Mouse (Mus musculus) MEL (cell line): Measurements from ENCODE around the gene Kansl3. TPM values are rescaled to one million over a fixed set of nuclear protein-coding genes. Genes with fewer than 3 reads are reported as not detected.

ENCODE experiments used
- DNase-seq: peaks from one replicate; pipeline ENCODE4 v3.0.0; 2011; ENCODE audit warnings: low read depth, low spot score
- H3K27ac ChIP-seq: 2 replicates; pipeline ENCODE4 v1.5.1; 2012; ENCODE audit warnings: low read depth, mild to moderate bottlenecking, control low read depth, low read length, moderate library complexity; ENCODE audit not compliant: control insufficient read depth
- H3K27me3 ChIP-seq, 2 experiments: fragments of 150-350 bp in 1 of 2; sonication (generic) in 1 of 2; 2 replicates each; pipeline ENCODE4 v1.6.1; 2012; ENCODE audit warnings: low read length in 2 of 2, mild to moderate bottlenecking in 2 of 2, improper control_type of control experiment in 1 of 2, moderate library complexity in 1 of 2; ENCODE audit not compliant: insufficient read depth in 2 of 2, control insufficient read depth in 1 of 2
- H3K36me3 ChIP-seq, 2 experiments: 2 replicates each; pipeline ENCODE4 v1.6.1; 2012 to 2014; ENCODE audit warnings: low read length in 2 of 2, improper control_type of control experiment in 1 of 2, inconsistent platforms in 1 of 2, mild to moderate bottlenecking in 1 of 2; ENCODE audit not compliant: insufficient read depth in 2 of 2, control insufficient read depth in 1 of 2
- H3K4me1 ChIP-seq, 2 experiments: fragments of 150-350 bp in 1 of 2; sonication (generic) in 1 of 2; 2 replicates each; pipeline ENCODE4 v1.6.1; 2012; ENCODE audit warnings: low read length in 2 of 2, improper control_type of control experiment in 1 of 2, mild to moderate bottlenecking in 1 of 2; ENCODE audit not compliant: insufficient read depth in 2 of 2, control insufficient read depth in 1 of 2
- H3K4me3 ChIP-seq, 2 experiments: fragments of 150-350 bp in 1 of 2; sonication (generic) in 1 of 2; 2 replicates each; pipeline ENCODE4 v1.5.1; 2012; ENCODE audit warnings: low read depth in 2 of 2, low read length in 2 of 2, mild to moderate bottlenecking in 2 of 2, moderate library complexity in 2 of 2, control low read depth in 1 of 2, improper control_type of control experiment in 1 of 2; ENCODE audit not compliant: control insufficient read depth in 1 of 2, insufficient read depth in 1 of 2
- H3K79me2 ChIP-seq: 2 replicates; pipeline ENCODE4 v1.6.1; 2012; ENCODE audit warnings: mild to moderate bottlenecking, low read length, moderate library complexity; ENCODE audit not compliant: control insufficient read depth, poor library complexity, insufficient read depth
- H3K9ac ChIP-seq: 2 replicates; pipeline ENCODE4 v1.6.1; 2012; ENCODE audit warnings: low read depth, mild to moderate bottlenecking, control low read depth, low read length, moderate library complexity; ENCODE audit not compliant: control insufficient read depth, poor library complexity, severe bottlenecking
- H3K9me3 ChIP-seq: fragments of 150-350 bp; sonication (generic); replicated peaks from 2 replicates; pipeline ENCODE4 v1.6.1; 2012; ENCODE audit warnings: mild to moderate bottlenecking, low read length, improper control_type of control experiment, moderate library complexity; ENCODE audit not compliant: insufficient read depth
- CHD1 ChIP-seq: IDR thresholded peaks from 2 replicates; pipeline ENCODE4 v1.6.1; 2012; ENCODE audit warnings: low read depth, mild to moderate bottlenecking, inconsistent platforms, low read length, improper control_type of control experiment
- HCFC1 ChIP-seq: IDR thresholded peaks from 2 replicates; pipeline ENCODE4 v1.6.1; 2012; ENCODE audit warnings: low read depth, mild to moderate bottlenecking, inconsistent platforms, low read length, improper control_type of control experiment, moderate library complexity
- MAFK ChIP-seq: IDR thresholded peaks from 2 replicates; pipeline ENCODE4 v1.6.1; 2011; ENCODE audit warnings: low read depth, mild to moderate bottlenecking, low read length, improper control_type of control experiment, borderline replicate concordance
- MAZ ChIP-seq: IDR thresholded peaks from 2 replicates; pipeline ENCODE4 v1.6.1; 2012; ENCODE audit warnings: low read depth, mild to moderate bottlenecking, inconsistent platforms, low read length, improper control_type of control experiment
- MXI1 ChIP-seq: IDR thresholded peaks from 2 replicates; pipeline ENCODE4 v1.6.1; 2011; ENCODE audit warnings: mild to moderate bottlenecking, low read depth, low read length, improper control_type of control experiment
- MYC ChIP-seq: IDR thresholded peaks from 2 replicates; pipeline ENCODE4 v1.6.1; 2011; ENCODE audit warnings: low read depth, mild to moderate bottlenecking, low read length, improper control_type of control experiment, moderate library complexity
- NELFE ChIP-seq: IDR thresholded peaks from 2 replicates; pipeline ENCODE4 v1.6.1; 2011; ENCODE audit warnings: low read depth, low read length, improper control_type of control experiment
- POLR2A ChIP-seq, 2 experiments: IDR thresholded peaks; 2 replicates each; pipeline ENCODE4 v1.6.1; 2011 to 2012; ENCODE audit warnings: low read length in 2 of 2, mild to moderate bottlenecking in 2 of 2, control low read depth in 1 of 2, improper control_type of control experiment in 1 of 2, low read depth in 1 of 2, moderate library complexity in 1 of 2; ENCODE audit not compliant: control insufficient read depth in 1 of 2, insufficient read depth in 1 of 2, poor library complexity in 1 of 2
- POLR2AphosphoS2 ChIP-seq: IDR thresholded peaks from 2 replicates; pipeline ENCODE4 v1.6.1; 2011; ENCODE audit warnings: low read length, improper control_type of control experiment
- SIN3A ChIP-seq: IDR thresholded peaks from 2 replicates; pipeline ENCODE4 v1.6.1; 2012; ENCODE audit warnings: low read length, improper control_type of control experiment, inconsistent platforms
- UBTF ChIP-seq: IDR thresholded peaks from 2 replicates; pipeline ENCODE4 v1.6.1; 2012; ENCODE audit warnings: low read depth, mild to moderate bottlenecking, inconsistent platforms, low read length, improper control_type of control experiment, moderate library complexity, borderline replicate concordance; ENCODE audit not compliant: insufficient read depth
- USF1 ChIP-seq: IDR thresholded peaks from 2 replicates; pipeline ENCODE4 v1.6.1; 2014; ENCODE audit warnings: low read depth, mild to moderate bottlenecking, inconsistent platforms, low read length, improper control_type of control experiment, moderate library complexity
- USF2 ChIP-seq, 2 experiments: IDR thresholded peaks; 2 replicates each; pipeline ENCODE4 v1.6.1; 2011 to 2012; ENCODE audit warnings: improper control_type of control experiment in 2 of 2, low read length in 2 of 2, borderline replicate concordance in 1 of 2, inconsistent platforms in 1 of 2, low read depth in 1 of 2, mild to moderate bottlenecking in 1 of 2; ENCODE audit not compliant: insufficient read depth in 1 of 2
- ZC3H11A ChIP-seq: IDR thresholded peaks from 2 replicates; pipeline ENCODE4 v1.6.1; 2012; ENCODE audit warnings: low read depth, mild to moderate bottlenecking, inconsistent platforms, low read length, improper control_type of control experiment
- ZNF384 ChIP-seq: IDR thresholded peaks from 2 replicates; pipeline ENCODE4 v1.6.1; 2012; ENCODE audit warnings: low read depth, mild to moderate bottlenecking, inconsistent platforms, low read length, improper control_type of control experiment
- polyA plus RNA-seq, 2 experiments: library from polyadenylated mRNA; stranded (reverse) in 1 of 2; unstranded in 1 of 2; fragments of >175 nt in 1 of 2; fragments of >200 nt in 1 of 2; gene quantifications; 2 replicates each; pipeline versions ENCODE4 v1.2.1 to v1.2.4; 2012; ENCODE audit warnings: low replicate concordance in 2 of 2, low read depth in 1 of 2; ENCODE audit not compliant: insufficient read length in 2 of 2, insufficient read depth in 1 of 2, missing spikeins in 1 of 2
- total RNA-seq: library from RNA; depleted of rRNA; stranded (reverse); fragments of 300-350 nt; gene quantifications from 2 replicates; pipeline ENCODE4 v1.2.3, GENCODE M21; 2012

Kansl3 gene
- total and polyA plus RNA-seq, 3 experiments = 29.0 to 55.4 (median 45.6) TPM

GRCm38 (mm10) chr1:36368112-36368968 is 641 bp downstream of the Kansl3 start:
- H3K27ac ChIP-seq = no peak overlapping the region
- TF ChIP-seq HCFC1 (0 out of 2 replicates have a peak, but pooled peaks have one; percentile 9), MYC (no peak), CHD1 (0 out of 2 replicates have a peak, but pooled peaks have one; percentile 60), ZC3H11A (no peak), MXI1 (peak; percentile 66; the same call in 1 of the 2 replicates), USF1 (no peak), SIN3A (peak; percentile 28; the same call in 1 of the 2 replicates), POLR2AphosphoS2 (no peak), MAFK (no peak), MAZ (no peak), ZNF384 (no peak)
- TF ChIP-seq, all 39 proteins: peak for 4
- Histone ChIP-seq H3K4me3 (peak overlapping the region; percentile 79 to 93), H3K9me3 (no peaks in the 10 kb centered on the region), H3K36me3 (peaks cover 20 to 29% of the 10 kb centered on the region in 2 experiments), H3K4me1 (peaks cover 2 to 19% of the 10 kb centered on the region in 2 experiments; a peak in 2 of 4 replicates), H3K9ac (peak overlapping the region; percentile 91), H3K79me2 (peaks cover 33% of the 10 kb centered on the region), H3K27me3 (no peaks in the 10 kb centered on the region)
- peak; percentile 62 for DNase-seq

- H3K79me2 ChIP-seq = peaks cover 33% of the 10 kb centered on the region
- TF ChIP-seq POLR2A (IDR thresholded peaks at IDR 0.05; ENCODE audit: control insufficient read depth in 1 of 2, insufficient read depth in 1 of 2, low read depth in 1 of 2, low read length in 2 of 2, poor library complexity in 1 of 2) (no peak), MYC (no peak), NELFE (no peak), USF2 (IDR thresholded peaks at IDR 0.05; ENCODE audit: borderline replicate concordance in 1 of 2, insufficient read depth in 1 of 2, low read depth in 1 of 2, low read length in 2 of 2) (no peak), ZNF384 (no peak), CHD1 (no peak), UBTF (no peak)
- H3K4me1 ChIP-seq = peaks cover 2 to 19% of the 10 kb centered on the region in 2 experiments; a peak in 2 of 4 replicates
- no peak overlapping the region for H3K27ac ChIP-seq
- H3K36me3 ChIP-seq = peaks cover 20 to 31% of the 10 kb centered on the region in 2 experiments
- DNase-seq = no peak
- no peaks in the 10 kb centered on the region for H3K27me3 ChIP-seq
- peak overlapping the region; percentile 91 for H3K9ac ChIP-seq
- H3K4me3 ChIP-seq = peak overlapping the region; percentile 79 to 93
- H3K9me3 ChIP-seq = no peaks in the 10 kb centered on the region
Observed at GRCm38 (mm10) chr1:36367698-36368097, 1.3 kb downstream of the Kansl3 start.
